Mouse (Mus musculus) CH12.LX (cell line): Measurements from ENCODE around the gene Ogfod3. TPM values are rescaled to one million over a fixed set of nuclear protein-coding genes. Genes with fewer than 3 reads are reported as not detected.

Source experiments
- DNase-seq: peaks from one replicate; pipeline ENCODE4 v3.0.0-alpha.2; 2013; ENCODE audit errors: extremely low read depth
- H3K27ac ChIP-seq: 2 replicates; pipeline ENCODE4 v1.5.1; 2012; ENCODE audit warnings: low read depth, mild to moderate bottlenecking, control low read depth, moderate library complexity; ENCODE audit not compliant: insufficient read depth
- H3K27me3 ChIP-seq: replicated peaks from 2 replicates; pipeline ENCODE3; 2012; ENCODE audit warnings: inconsistent platforms
- H3K36me3 ChIP-seq, 2 experiments: replicated peaks in 1 of 2; 2 replicates each; pipeline versions ENCODE3 to v1.6.1; 2012; ENCODE audit warnings: inconsistent platforms in 1 of 2, low read length in 1 of 2, mild to moderate bottlenecking in 1 of 2, mixed read lengths in 1 of 2, moderate library complexity in 1 of 2; ENCODE audit not compliant: control insufficient read depth in 1 of 2, insufficient read depth in 1 of 2
- H3K4me1 ChIP-seq, 2 experiments: 2 replicates each; pipeline ENCODE4 v1.6.1; 2012; ENCODE audit warnings: inconsistent platforms in 1 of 2, moderate library complexity in 1 of 2; ENCODE audit not compliant: insufficient read depth in 2 of 2, control insufficient read depth in 1 of 2
- H3K4me2 ChIP-seq: 2 replicates; pipeline ENCODE4 v1.6.1; 2012; ENCODE audit warnings: low read depth, mild to moderate bottlenecking, control low read depth; ENCODE audit not compliant: poor library complexity, insufficient read depth, severe bottlenecking
- H3K4me3 ChIP-seq, 3 experiments: fragments of 150-350 bp in 1 of 3; sonication (generic) in 1 of 3; replicated peaks in 1 of 3; 2 replicates each; pipeline versions ENCODE3 to v1.5.1; 2011 to 2012; ENCODE audit warnings: low read depth in 2 of 3, low read length in 2 of 3, mild to moderate bottlenecking in 2 of 3, moderate library complexity in 2 of 3, control low read depth in 1 of 3, improper control_type of control experiment in 1 of 3, inconsistent platforms in 1 of 3, mixed read lengths in 1 of 3; ENCODE audit not compliant: poor library complexity in 1 of 3
- H3K79me2 ChIP-seq: replicated peaks from 2 replicates; pipeline ENCODE4 v1.6.1; 2012; ENCODE audit warnings: mild to moderate bottlenecking, moderate library complexity; ENCODE audit not compliant: control insufficient read depth, poor library complexity, insufficient read depth, severe bottlenecking; ENCODE audit errors: extremely low read depth
- H3K9ac ChIP-seq: 2 replicates; pipeline ENCODE4 v1.6.1; 2012; ENCODE audit warnings: low read depth, mild to moderate bottlenecking, control low read depth, moderate library complexity; ENCODE audit not compliant: insufficient read depth
- H3K9me3 ChIP-seq: replicated peaks from 2 replicates; pipeline ENCODE3; 2012; ENCODE audit warnings: low read length, inconsistent platforms, mixed read lengths
- BHLHE40 ChIP-seq: IDR thresholded peaks from 2 replicates; pipeline ENCODE4 v1.6.1; 2011; ENCODE audit warnings: mild to moderate bottlenecking, low read depth, low read length, improper control_type of control experiment
- CHD1 ChIP-seq: IDR thresholded peaks from 2 replicates; pipeline ENCODE4 v1.6.1; 2012; ENCODE audit warnings: low read depth, low read length, improper control_type of control experiment, inconsistent platforms
- CTCF ChIP-seq, 2 experiments: IDR thresholded peaks in 1 of 2; conservative IDR thresholded peaks in 1 of 2; 2 replicates each; pipeline ENCODE4 v1.5.1; 2011 to 2012; ENCODE audit warnings: low read depth in 2 of 2, low read length in 2 of 2, improper control_type of control experiment in 1 of 2, inconsistent platforms in 1 of 2, mild to moderate bottlenecking in 1 of 2, moderate library complexity in 1 of 2
- GABPA ChIP-seq: IDR thresholded peaks from 2 replicates; pipeline ENCODE4 v1.6.1; 2012; ENCODE audit warnings: low read depth, low read length, improper control_type of control experiment, inconsistent platforms; ENCODE audit not compliant: insufficient replicate concordance
- IRF4 ChIP-seq: IDR thresholded peaks from 2 replicates; pipeline ENCODE4 v1.6.1; 2014; ENCODE audit warnings: low read depth, mild to moderate bottlenecking, inconsistent platforms, low read length, improper control_type of control experiment
- KAT2A ChIP-seq: IDR thresholded peaks from 2 replicates; pipeline ENCODE4 v1.6.1; 2012; ENCODE audit warnings: low read length, improper control_type of control experiment, inconsistent platforms; ENCODE audit not compliant: insufficient replicate concordance
- MAZ ChIP-seq: IDR thresholded peaks from 2 replicates; pipeline ENCODE4 v1.6.1; 2012; ENCODE audit warnings: low read depth, mild to moderate bottlenecking, inconsistent platforms, low read length, improper control_type of control experiment, moderate library complexity
- MXI1 ChIP-seq: IDR thresholded peaks from 2 replicates; pipeline ENCODE4 v1.6.1; 2011; ENCODE audit warnings: mild to moderate bottlenecking, low read depth, low read length, improper control_type of control experiment
- NELFE ChIP-seq: IDR thresholded peaks from 2 replicates; pipeline ENCODE4 v1.6.1; 2011; ENCODE audit warnings: low read depth, low read length, improper control_type of control experiment
- PAX5 ChIP-seq: IDR thresholded peaks from 2 replicates; pipeline ENCODE4 v1.6.1; 2012; ENCODE audit warnings: low read length, inconsistent platforms, mixed read lengths
- RAD21 ChIP-seq: IDR thresholded peaks from 2 replicates; pipeline ENCODE4 v1.6.1; 2011; ENCODE audit warnings: low read depth, mild to moderate bottlenecking, low read length, improper control_type of control experiment, moderate library complexity
- SMC3 ChIP-seq: IDR thresholded peaks from 2 replicates; pipeline ENCODE4 v1.6.1; 2011; ENCODE audit warnings: low read depth, low read length, improper control_type of control experiment
- TBP ChIP-seq: conservative IDR thresholded peaks from 2 replicates; pipeline ENCODE4 v1.6.1; 2011; ENCODE audit warnings: low read depth, low read length, improper control_type of control experiment
- TCF12 ChIP-seq: IDR thresholded peaks from 2 replicates; pipeline ENCODE4 v1.6.1; 2014; ENCODE audit warnings: low read depth, mild to moderate bottlenecking, inconsistent platforms, low read length, improper control_type of control experiment
- USF1 ChIP-seq: IDR thresholded peaks from 2 replicates; pipeline ENCODE4 v1.6.1; 2014; ENCODE audit warnings: low read depth, mild to moderate bottlenecking, inconsistent platforms, low read length, improper control_type of control experiment
- ZC3H11A ChIP-seq: IDR thresholded peaks from 2 replicates; pipeline ENCODE4 v1.6.1; 2012; ENCODE audit warnings: low read depth, mild to moderate bottlenecking, inconsistent platforms, low read length, improper control_type of control experiment
- ZKSCAN1 ChIP-seq: IDR thresholded peaks from 2 replicates; pipeline ENCODE4 v1.6.1; 2012; ENCODE audit warnings: low read depth, inconsistent platforms, low read length, improper control_type of control experiment, borderline replicate concordance
- ZMIZ1 ChIP-seq: IDR thresholded peaks from 2 replicates; pipeline ENCODE4 v1.6.1; 2012; ENCODE audit warnings: low read depth, mild to moderate bottlenecking, inconsistent platforms, low read length, improper control_type of control experiment
- ZNF384 ChIP-seq: IDR thresholded peaks from 2 replicates; pipeline ENCODE4 v1.6.1; 2012; ENCODE audit warnings: low read depth, low read length, improper control_type of control experiment, inconsistent platforms
- dilution Hi-C: fragments of 300-500 bp; cut with MboI; formaldehyde crosslinking; loops from 2 replicates; pipeline ENCODE4 v1.14.3; 2020; ENCODE audit warnings: low sequenced_read_pairs; ENCODE audit not compliant: extremely low pct_unique_long_range_greater_than_20kb, extremely low pct_ligation_motif_present
- in situ Hi-C: fragments of 300-500 bp; cut with MboI; formaldehyde crosslinking; loops from 3 replicates; pipeline ENCODE4 v1.14.3; 2019; ENCODE audit warnings: low sequenced_read_pairs, low pct_ligation_motif_present, low pct_unique_long_range_greater_than_20kb, mixed read lengths
- polyA plus RNA-seq: library from polyadenylated mRNA; unstranded; fragments of >175 nt; gene quantifications from 2 replicates; pipeline ENCODE4 v1.2.1, GENCODE M21; 2012; ENCODE audit warnings: low read depth; ENCODE audit not compliant: insufficient read length
- total RNA-seq, 2 experiments: library from RNA; depleted of rRNA; stranded (reverse); fragments of 300-350 nt in 1 of 2; fragments of >200 nt in 1 of 2; gene quantifications; 2 replicates each; pipeline ENCODE4 v1.2.3; 2012 to 2014

Gene Ogfod3
- total and polyA plus RNA-seq, 3 experiments: 13.7 to 18.4 (median 16.4) TPM

DNA sequence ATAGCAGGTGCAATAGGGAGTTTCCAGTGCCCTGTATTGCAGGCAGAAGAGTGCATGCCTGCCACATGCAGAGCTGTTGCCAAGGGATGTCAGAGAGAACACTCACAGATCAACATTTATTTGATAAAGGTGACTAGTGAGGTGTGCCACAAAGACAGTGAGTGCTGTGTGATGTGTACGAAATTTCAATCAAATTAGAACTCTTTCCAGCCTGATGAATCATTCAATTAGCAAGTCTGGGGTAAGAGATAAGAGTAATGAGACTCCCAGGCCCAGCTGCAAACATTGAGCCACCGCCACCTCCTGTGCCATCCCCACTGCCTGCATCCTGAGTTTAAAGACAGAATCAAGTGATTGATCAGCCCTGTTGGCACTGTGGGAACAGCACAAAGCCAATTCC, 11.8 kb downstream of the Ogfod3 start:
- Histone ChIP-seq H3K4me2 (no peak overlapping the region), H3K27ac (no peak overlapping the region), H3K9ac (no peak overlapping the region), H3K9me3 (no peaks in the 10 kb centered on the region), H3K79me2 (no peaks in the 10 kb centered on the region), H3K4me1 (peaks cover 0 to 3% of the 10 kb centered on the region in 2 experiments; a peak in 2 of 4 replicates), H3K36me3 (peaks cover 0 to 11% of the 10 kb centered on the region in 2 experiments), H3K27me3 (no peaks in the 10 kb centered on the region), H3K4me3 (no peak overlapping the region)
- in situ Hi-C loops (no loop called here), dilution Hi-C loops (no loop called here)
- TF ChIP-seq TCF12: no peak
- no peak for TF ChIP-seq GABPA
- no peak for DNase-seq

- no peaks in the 10 kb centered on the region for H3K79me2 ChIP-seq
- H3K4me3 ChIP-seq: no peak overlapping the region
- dilution Hi-C loops: no loop called here
- H3K9me3 ChIP-seq: no peaks in the 10 kb centered on the region
- no peaks in the 10 kb centered on the region for H3K27me3 ChIP-seq
- no peak overlapping the region for H3K27ac ChIP-seq
- H3K4me1 ChIP-seq: peaks cover 0 to 3% of the 10 kb centered on the region in 2 experiments; a peak in 2 of 4 replicates
- TF ChIP-seq NELFE (no peak), IRF4 (peak; percentile 58; the same call in 1 of the 2 replicates)
- H3K4me2 ChIP-seq: no peak overlapping the region
- no peak overlapping the region for H3K9ac ChIP-seq
- peaks cover 0 to 9% of the 10 kb centered on the region in 2 experiments for H3K36me3 ChIP-seq
- in situ Hi-C loops: no loop called here
- no peak for DNase-seq
These were observed 14.8 kb downstream of the Ogfod3 start for GRCm38 (mm10) chr11:121189681-121190080.

GRCm38 (mm10) chr11:121176285-121177270, 27.9 kb downstream of the Ogfod3 start:
- Histone ChIP-seq H3K27ac (no peak overlapping the region), H3K9me3 (no peaks in the 10 kb centered on the region), H3K79me2 (no peaks in the 10 kb centered on the region), H3K9ac (no peak overlapping the region), H3K4me3 (no peak overlapping the region), H3K36me3 (peaks cover under 1 to 7% of the 10 kb centered on the region in 2 experiments), H3K4me2 (no peak overlapping the region), H3K4me1 (peaks cover 6 to 15% of the 10 kb centered on the region in 2 experiments; a peak in 3 of 4 replicates), H3K27me3 (no peaks in the 10 kb centered on the region)
- dilution Hi-C loops (no loop called here), in situ Hi-C loops (no loop called here)
- peak; percentile 64 for TF ChIP-seq IRF4
- peak; percentile 83 for TF ChIP-seq SMC3
- no peak for TF ChIP-seq USF1
- no peak for TF ChIP-seq ZNF384
- TF ChIP-seq ZKSCAN1: no peak
- TF ChIP-seq CHD1: no peak
- peak; percentile 52; the same call in 1 of the 2 replicates for TF ChIP-seq MAZ
- TF ChIP-seq ZC3H11A: 0 out of 2 replicates have a peak, but pooled peaks have one; percentile 5
- no peak for TF ChIP-seq MXI1
- TF ChIP-seq RAD21: peak; percentile 80
- TF ChIP-seq KAT2A: no peak
- no peak for TF ChIP-seq TBP
- TF ChIP-seq PAX5: no peak
- no peak for TF ChIP-seq BHLHE40
- TF ChIP-seq CTCF (conservative IDR thresholded peaks at IDR 0.05 in 1 of 2, IDR thresholded peaks at IDR 0.05 in 1 of 2; ENCODE audit: low read depth in 2 of 2, low read length in 2 of 2): peak; percentile 92 to 97
- TF ChIP-seq NELFE: peak; percentile 40; the same call in 1 of the 2 replicates
- no peak for TF ChIP-seq ZMIZ1
- peak; percentile 79 for DNase-seq
